Mouse (Mus musculus) kidney, postnatal 14 days (tissue): Measurements from ENCODE around the gene Ccnt1.

Source experiments
- DNase-seq: peaks from one replicate; pipeline ENCODE4 v3.0.0; 2022; ENCODE audit warnings: mixed read lengths

Ccnt1 gene

DNA sequence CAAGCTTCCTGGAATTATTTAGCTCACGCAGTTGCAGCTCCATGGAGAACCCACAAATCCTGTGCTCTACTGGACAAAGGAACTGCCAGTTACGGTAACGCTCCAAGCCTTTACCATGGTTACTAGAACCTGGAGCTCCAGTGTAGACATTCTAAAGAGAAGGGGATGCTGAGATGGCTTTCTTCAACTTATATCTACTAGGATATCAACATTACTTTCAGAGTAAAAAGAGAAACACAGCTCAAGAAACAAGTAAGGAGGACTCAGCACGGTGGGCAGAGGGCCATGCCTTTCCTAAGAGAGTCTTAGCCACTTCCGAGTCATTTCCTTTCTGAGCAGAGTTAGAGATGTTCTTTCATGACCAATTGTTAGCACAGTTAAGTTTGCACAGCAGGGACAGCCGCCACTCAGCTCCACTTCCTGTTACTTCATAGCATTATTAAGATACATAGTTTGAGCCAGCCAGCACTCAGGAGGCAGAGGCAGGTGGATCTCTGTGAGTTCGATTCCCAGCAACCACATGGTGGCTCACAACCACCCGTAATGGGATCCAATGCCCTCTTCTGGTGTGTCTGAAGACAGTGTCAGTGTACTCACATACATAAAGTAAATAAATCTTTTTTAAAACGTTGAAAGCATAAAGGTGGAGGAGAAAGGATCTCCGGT is at the start of gene Ccnt1, which contains the start of gene 4930415O20Rik:
Gene Ccnt1, minus strand, starts transcription at position 51 of the 666 bp plus-strand sequence.
Gene 4930415O20Rik, plus strand, starts transcription at position 132 of the 666 bp plus-strand sequence.
- no peak for DNase-seq

DNA sequence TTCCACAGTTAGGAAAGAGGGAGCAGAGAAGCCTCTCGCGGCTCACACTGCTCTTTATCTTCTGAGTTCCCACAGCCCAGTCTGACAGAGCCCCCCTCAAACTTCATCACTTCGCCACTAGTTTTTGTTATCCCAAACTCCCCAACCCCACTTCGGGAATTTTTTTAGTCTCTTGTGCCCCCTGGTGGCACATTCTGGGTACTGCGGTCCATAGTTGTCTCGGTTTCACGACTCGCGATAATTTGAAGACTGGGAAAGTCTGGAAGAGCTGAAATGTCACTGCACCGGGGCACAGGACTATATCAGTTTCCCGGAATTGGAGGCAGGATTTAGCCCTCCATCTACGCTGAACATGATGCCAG is 46.4 kb upstream of the Ccnt1 start:
- DNase-seq: peak; percentile 82

DNA sequence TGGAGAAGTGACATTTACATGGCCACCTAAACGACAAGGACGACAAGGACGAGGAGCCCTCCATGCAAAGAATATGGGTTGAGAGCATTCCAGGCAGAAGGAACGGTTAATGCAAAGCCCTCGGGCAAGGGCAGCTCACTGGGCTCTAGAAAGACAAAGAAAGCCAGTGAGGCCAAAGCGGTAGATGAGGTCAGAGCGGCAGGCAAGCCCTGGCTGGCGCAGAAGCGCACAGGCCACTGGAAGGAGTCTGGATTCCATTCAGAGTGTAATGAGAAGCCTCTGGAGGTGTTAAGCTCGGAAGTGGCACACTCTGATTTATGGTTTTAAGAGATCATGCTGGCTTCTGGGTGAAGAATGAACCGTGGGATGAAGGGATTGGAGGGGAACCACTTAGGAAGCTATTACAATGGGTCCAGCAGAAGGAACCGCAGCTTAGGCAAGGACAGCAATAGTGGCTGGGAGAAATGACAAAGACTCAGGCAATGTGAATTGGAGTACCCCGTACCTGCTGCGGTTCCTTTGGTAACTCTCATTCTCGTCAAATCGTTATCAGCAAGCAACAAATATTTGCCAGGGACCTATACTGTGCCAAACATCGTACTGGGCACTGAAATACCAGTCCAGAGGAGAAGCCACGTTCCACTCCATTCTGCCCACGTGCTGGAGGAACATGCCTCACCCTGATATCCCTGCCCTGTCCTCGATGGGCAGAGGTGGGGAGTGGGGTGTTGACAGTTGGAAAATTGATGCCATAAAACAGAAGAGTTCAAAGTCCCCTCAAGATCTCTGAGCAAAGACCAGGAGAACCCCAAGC is 45.8 kb upstream of the Ccnt1 start:
- DNase-seq: peak; percentile 49

DNA sequence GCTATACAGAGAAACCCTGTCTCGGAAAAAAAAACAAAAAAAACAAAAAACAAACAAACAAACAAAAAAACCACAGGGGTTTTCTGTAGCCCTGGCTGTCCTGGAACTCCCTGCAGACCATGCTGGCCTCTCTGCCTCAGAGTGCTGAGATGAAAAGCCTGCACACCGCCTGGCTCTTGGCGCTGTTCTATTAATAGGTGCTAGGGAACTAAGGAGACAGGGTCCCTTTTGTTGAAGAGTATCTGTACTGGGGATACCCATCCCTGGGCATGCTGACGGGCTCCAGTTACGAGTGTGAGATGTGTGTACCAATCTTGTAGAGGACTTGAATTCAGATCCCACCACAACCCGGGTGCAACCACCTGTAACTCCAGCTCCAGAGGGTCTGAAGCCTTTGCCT is 45.0 kb upstream of the Ccnt1 start:
- no peak for DNase-seq

DNA sequence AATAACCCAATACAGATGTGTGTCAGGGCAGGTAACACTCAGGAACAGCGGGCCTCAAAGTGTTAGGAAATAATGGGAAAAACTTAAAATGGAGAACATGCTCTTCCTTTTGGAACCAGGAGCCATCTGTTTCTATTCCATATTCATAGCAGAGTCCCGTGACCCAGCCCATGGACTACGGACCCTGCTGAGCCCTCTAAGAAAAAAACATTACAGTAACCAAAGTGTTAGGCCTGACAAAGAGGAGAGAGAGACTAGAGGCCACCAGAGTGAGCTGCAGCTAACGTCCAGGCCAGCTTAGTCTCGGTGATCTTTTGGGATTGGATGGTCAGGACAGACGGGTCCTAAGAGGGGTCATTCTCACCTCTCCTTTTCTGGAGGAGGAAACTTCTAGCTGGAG is 44.2 kb upstream of the Ccnt1 start:
- peak; percentile 54 for DNase-seq

DNA sequence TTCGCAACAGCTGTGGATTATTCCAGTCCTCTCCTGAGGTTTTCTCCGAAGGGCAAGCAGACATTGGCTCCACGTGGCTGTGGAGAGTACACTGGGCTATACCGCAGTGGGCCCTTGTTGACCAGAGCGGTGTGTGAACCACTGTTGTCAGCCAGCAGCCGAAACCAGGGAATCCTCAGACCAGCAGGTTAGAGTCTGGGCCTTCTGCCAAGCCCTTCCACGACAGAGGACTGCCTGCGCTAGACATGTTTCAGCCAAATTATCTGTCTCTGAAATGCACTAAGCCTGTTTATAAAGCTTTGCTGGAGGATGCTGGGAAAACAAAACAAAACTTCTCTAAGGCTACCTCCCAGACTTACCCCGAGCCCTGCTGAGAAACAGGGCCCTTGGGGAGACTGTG is 43.8 kb upstream of the Ccnt1 start:
- DNase-seq: peak; percentile 79

DNA sequence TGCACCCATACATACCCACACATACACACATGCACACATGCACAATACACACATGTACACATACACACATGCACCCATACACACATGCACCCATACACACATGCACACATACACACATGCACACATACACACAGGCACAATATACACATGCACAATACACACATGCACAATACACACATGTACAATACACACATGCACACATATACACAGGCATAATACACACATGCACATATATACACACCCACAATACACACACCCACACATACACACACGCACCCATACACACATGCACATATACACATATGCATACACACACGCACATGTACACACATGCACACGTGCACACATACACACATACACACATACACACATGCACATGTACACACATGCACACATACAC is 41.5 kb upstream of the Ccnt1 start:
- DNase-seq: no peak

DNA sequence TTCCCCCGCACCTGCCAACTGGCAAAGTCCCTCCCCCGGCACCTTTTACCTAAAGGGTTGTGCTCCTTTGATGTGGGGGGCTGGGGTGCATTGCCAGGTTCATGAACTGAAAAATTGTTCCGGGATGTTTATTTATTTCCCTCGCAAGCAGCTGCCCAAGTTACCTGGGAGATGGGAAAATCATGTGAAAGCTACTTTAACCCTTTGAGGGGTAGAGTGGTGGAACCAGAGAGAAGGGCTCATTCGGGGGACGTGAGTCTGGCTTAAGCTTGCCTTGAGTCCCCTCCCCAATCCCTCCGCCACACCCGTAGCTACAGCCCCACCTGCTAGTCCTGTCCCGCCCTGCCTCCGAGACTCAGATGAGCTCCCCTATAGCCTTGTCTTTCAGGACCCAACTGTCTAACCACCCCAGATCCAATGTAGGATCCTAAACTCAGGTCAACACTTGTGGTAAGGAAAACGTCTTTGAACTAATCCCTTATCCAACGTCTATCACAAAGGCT is 39.5 kb upstream of the Ccnt1 start:
- DNase-seq: no peak

DNA sequence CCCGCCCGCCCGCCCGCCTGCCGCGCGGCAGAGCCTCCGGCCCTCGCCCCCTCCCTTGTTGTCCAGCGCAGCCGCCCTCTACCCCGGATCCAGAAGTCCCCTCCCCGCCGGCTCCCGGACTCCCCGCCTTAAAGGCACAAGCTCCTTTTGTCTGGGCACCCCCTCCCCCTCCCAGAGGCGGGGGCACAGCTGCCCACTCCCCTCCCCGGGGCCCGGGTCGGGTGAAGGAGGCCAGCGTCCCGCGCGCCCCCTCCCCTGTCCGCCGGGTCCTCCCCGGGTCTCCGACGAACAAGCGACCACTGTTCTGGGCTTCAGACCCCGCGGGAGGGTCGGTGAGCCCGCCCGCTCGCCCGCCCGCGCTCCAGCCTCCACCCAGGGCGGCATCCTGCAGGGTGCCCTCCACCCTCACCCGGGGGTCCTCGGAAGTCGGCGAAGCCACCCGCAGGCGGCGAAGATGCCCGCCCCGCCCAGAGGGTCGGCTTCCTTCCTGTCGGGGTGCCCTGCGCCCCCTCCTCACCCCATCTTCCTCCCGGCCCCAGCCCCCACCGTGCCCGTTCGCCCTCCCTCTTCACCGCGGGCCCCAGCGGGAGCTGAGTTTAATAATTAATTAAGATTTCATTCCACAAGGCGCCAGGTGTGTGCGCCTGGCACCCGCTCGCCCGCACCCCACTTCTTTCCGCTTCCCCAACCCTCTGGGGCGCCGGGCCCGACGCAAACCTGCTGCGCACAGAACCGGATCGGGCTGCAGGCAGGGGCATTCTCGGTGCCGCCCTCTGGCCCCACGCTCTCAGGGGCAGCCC is 38.8 kb upstream of the Ccnt1 start, which contains the start of gene Adcy6:
Gene Adcy6, minus strand, starts transcription at position 746 of the 800 bp plus-strand sequence.
- DNase-seq: peak; percentile 92

DNA sequence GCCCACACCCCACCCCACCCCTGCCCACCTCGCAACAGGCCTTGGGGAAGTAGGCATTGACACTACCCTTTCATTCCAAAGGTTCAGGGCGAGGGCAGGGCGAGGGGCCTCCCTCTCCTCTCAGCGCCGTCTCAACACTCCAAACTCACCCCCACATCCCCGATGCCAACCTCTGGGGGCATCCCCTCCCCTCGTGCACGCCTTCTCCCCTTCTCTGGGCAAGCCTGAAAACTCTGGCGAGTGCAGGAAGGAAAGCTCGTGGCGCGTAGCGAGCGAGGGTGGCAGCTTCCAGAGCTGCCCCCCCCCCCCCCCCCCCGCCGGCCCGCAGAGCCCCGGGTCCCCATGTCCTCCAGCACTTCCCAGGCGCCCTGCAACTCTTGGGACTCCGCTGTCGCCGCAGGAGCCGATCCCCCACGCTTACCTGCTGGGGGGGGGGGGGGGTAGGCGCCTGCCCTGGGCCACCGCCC is 38.1 kb upstream of the Ccnt1 start:
- DNase-seq: peak; percentile 51

DNA sequence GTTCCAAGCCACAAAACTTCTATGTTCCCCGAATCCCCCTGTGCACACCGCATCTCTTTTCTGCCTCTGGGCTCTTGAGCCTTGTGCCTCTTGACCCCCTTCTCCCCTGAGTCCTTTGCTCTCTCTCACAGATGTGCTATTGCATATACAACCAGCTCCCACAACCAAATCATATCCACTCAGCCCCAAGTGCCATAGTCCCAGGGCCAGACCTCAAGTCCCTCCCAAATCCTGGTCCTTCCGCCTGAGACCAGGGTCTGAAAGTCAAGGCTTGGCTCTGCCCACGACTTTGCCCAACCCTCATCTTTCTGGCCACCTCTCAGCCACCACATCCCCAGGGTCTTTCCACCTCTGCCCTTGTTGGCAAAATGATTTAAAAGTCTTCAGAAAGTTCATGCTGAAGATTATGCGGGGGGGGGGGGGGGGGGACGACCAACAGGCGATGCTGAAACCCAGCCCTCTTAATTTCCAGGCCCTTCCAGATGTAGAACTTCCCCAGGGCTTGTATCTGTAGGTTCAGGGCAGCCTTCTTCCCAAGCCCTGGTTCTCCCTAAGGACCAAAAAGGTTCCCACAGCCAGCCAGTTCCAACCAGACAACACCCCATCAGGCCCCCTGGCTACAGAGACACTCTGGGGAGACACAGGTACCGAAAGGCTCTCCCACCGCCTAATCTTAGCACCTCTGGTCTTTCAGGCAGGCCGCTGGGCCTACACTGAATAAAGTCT is 37.5 kb upstream of the Ccnt1 start:
- DNase-seq: peak; percentile 49

DNA sequence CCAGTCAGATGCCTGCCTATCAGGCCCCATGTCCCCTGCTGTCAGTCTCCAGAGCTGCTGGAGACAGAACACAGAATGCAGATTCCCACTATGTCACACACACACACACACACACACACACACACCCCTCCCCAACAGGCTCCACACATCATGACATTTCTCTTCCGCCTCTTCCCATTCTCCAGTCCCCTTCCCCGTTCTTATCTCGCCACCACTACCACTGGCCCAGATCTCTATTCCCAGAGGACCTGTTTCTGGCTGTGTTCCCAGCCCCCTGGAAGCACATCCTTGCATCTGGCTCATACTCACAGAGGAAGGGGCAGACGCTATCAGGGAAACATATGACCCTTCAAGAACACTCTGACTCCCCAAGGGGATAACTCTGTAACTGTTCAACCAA is 36.8 kb upstream of the Ccnt1 start:
- peak; percentile 88 for DNase-seq

DNA sequence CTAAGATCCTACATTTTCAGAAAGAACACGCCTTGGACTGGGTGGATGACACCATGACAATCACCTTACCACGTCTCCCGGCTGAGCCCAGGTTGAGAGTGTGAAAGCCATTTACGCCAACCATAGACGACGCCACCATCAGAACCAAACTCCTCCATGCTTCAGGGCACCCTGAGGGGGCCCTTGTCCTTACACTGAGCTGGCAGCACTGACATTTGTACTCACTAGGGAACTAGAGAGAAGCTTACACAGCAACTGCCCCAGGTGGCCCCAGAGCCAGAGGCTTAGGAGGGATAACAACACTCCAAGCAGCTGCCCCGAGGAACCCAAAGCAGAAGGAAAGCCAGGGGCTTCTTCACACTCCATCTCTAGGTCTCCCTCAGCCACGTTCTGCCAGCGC is 36.0 kb upstream of the Ccnt1 start:
- no peak for DNase-seq

DNA sequence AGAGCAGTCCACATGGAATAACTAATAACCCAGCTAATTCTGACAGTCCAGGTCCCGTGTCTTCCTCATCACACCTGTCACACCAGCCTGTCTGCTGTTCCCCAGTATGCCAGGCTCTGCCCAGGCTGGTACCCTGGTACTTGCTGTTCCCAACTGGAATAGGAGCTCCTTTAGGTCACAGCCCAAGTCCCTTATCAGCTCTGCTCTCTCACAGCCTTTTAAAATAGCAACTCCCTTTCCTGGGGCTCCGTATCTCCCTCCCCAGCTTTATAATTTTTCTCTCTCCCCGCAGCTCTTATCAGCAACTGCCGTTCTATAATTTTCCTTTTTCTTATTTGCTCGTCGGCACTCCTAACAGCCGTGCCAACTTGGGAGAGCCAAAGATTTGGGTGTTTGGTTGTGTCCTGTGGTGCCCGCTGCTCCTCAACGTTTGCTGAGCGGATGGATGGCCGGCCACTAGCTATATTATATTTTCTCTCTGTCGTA is 35.4 kb upstream of the Ccnt1 start:
- DNase-seq: no peak

DNA sequence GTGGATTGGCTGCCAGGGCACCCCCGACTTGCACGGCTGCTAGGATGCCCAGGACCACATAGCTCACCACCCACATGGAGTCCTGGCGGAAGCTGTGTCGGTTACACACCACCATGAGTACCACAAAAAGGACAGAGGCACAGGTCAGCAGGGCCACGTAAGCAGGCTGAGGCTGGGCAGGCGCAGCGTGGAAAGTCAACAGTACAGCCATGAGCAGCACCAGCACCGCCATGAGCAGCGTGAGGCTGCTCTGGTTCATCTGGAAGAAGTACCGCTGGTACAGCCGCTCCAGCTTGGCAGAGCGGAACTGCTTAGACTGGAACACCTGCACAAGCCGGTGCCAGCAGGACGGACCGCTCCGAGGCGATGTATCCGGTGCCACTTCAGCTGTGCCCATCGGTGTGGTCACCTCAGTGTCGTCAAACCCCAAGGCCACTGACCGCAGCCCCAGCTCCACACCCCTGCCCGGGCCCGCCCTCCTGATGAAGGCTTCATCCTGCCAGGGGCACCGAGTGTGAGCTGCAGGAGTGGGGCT is 33.4 kb upstream of the Ccnt1 start:
- peak; percentile 43 for DNase-seq

DNA sequence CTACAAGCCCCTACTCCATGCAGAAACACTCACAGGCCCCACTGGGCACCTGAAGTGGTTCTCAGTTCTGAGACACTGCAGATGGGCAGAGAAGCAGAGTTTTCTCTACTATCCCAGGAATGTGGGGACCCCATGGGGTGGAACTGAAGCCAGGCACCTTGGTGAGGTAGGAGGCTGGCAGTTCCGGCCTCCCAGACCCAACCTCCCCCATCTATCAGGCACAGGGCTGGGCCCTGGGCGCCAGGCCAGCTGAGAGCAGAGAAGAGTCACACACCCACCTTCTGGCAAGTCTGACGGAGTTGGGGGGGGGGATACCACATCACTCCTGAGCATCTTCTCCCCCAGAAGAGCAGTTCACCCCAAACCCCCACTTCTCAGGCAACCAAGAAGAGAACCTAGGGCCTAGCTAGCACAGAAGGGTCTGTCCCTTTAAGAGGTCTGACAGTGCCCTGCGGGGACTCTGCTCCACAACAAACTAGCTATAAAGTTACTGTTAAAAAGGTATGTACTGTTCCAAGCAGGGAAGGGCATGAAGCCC is 32.3 kb upstream of the Ccnt1 start:
- DNase-seq: peak; percentile 59

DNA sequence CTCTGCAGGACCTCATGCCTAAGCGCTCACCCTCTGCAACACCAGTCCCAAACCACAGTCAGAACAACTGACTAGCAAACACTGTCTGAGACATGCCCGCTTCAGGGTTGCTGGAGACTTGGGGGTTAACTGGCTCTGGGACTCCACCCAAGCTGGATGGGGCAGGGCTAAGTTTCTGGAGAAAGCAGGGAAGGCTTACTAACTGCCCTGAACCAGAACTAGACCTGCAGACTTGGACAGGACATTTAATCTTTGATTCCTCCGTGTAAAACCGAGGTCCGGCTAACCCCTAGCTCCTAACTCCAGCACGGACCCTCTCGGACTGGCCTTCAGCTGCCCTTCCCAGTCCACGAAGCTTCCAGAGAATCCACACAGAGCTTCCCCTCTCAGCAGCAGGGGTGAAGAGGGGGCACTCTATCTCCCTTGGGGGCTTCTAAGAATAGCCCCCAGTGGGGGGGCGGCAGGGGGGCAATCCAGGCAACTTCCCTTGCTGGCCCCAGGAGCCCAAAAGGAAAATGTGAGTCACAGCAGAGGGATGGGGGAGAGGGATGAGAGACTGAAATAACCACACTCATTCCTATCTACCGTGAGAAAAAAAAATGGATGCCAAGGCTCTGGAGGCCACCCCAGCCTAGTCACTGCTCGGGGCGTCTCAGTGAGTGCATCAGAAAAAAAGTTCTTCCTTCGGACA is 31.6 kb upstream of the Ccnt1 start:
- peak; percentile 59 for DNase-seq

DNA sequence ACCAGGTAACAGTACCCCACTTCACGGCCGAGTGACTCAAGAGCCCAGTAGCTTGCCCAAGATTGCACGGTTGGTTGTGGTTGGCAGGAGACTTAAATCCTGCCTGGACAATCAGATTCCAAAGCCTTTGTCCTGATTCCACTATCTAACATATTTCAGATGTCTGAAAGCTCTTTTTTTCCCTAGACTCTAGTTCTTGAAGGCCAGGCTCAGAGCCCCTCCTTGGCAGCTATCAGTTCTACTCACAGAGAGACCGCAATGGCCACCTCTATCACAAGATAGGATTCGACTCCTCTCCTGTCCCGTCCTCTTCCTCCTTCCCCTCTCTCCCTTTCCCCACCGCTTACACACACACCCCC is 31.1 kb upstream of the Ccnt1 start:
- no peak for DNase-seq

DNA sequence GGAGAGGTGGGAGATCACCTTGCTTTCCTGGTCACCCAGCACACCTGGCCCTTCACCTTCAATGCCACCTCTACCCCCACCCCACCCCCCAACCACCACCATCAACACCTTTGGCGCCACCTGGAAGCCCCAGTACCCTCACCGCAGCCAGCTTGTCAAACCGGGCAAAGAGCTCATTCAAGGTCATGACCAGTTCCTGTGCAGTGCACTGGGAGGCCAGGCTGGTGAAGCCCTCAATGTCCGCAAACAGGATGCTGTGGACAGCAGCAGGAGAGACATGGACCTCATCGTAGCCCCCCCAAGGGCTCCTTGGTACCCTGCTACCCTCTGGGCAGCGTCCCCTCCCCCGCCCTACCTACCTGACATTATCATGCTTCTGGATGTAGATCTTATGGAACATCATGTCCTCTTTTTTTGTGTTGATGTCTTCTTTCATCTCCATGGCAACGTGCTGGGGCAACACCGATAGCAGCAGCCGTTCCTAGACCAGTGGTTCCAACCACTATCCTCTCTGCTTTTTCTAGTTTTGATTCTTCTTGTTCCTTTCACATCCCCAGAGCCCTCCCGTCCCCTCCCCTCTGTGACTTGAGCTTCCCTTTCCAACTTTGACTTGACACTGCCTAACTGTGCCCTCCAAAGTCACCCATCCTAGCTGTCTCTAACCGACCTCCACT is 29.4 kb upstream of the Ccnt1 start:
- DNase-seq: no peak

DNA sequence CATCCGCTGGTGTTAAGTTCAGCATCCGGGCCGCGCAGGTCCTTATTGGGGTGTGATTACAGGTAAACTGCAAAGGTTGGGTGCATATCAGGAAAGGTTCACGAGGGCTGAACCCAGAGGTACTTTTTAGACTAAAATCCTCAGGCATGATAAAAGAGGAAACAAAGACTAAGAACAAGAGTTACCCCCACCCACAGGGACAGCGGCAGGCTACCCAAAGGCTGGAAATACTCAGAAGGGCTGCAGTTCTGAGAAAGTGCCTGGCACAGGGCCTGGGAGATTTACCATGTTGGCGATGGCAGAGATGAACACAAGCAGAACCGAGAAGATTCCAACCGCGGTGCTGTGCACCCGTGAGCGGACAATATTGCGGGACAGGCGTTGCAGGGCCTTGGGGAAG is 25.9 kb upstream of the Ccnt1 start:
- peak; percentile 2 for DNase-seq

DNA sequence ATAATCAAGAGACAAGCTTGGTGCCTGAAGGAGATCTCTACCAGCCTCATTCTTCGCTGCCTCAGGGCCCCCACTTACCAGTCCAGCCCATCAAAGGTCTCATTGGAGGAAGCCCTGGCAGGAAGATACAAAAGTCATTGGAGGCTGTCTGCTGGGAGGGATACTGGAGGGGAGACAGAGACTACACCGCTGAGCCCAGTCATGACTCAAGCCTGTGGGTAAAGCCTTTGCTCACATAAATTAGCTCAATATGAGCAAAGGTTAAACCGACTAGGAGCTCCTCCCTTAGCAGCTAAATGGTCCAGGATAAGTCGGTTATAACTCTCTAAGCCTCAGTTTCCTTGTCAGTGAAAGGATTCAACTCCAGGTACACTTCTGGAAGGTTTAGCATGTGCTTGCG is 24.3 kb upstream of the Ccnt1 start:
- DNase-seq: no peak
